8 mouse cellular contexts compared by ENCODE assay signal in genomic region chr13:117048541-117048971, GRCm38 (mm10). TPM values are rescaled to one million over a fixed set of nuclear protein-coding genes. Genes with fewer than 3 reads are reported as not detected.
A peak's percentile ranks its signal among the peaks of the same experiment; 100 is the strongest.
DNase-seq lines count a peak whose midpoint lies in the region; ATAC-seq and TF ChIP-seq lines count a peak whose summit lies in the region.

No protein-coding gene starts in this region.

- no peak for DNase-seq in gastrocnemius, adult 2 months
- no peak for DNase-seq in gastrocnemius, postnatal 36 days
- peak; percentile 52 to 71 for DNase-seq in left cerebral cortex, adult 9 months (ENCODE audit: low spot score in 2 of 2)
- peak; percentile 12 for DNase-seq in right cerebral cortex, postnatal 4 days
- DNase-seq in yolk sac, embryonic 10.5 days (ENCODE audit: low spot score), result no peak
- DNase-seq in hindbrain, embryonic 14.5 days (ENCODE audit: low spot score), result no peak

- no peak overlapping the region for H3K4me3 ChIP-seq in gastrocnemius, adult 2 months
- no peak overlapping the region for H3K4me3 ChIP-seq in forebrain, embryonic 16.5 days (replicated peaks; ENCODE audit: low read length)
- no peak overlapping the region for H3K4me3 ChIP-seq in hindbrain, embryonic 14.5 days (replicated peaks; ENCODE audit: low read length)

- WGBS in forebrain, embryonic 16.5 days, result 74% methylated on average over 5 of the region's 5 CpGs
- 85% methylated on average over 5 of the region's 5 CpGs for WGBS in hindbrain, embryonic 14.5 days

- no peaks in the 10 kb centered on the region for H3K36me3 ChIP-seq in forebrain, embryonic 16.5 days (ENCODE audit: control insufficient read depth, insufficient read depth)
- H3K36me3 ChIP-seq in hindbrain, embryonic 14.5 days (replicated peaks; ENCODE audit: control insufficient read depth, insufficient read depth), result no peaks in the 10 kb centered on the region

- no peaks in the 10 kb centered on the region; the same call in 1 of the 2 replicates for H3K4me1 ChIP-seq in forebrain, embryonic 16.5 days (replicated peaks; ENCODE audit: control insufficient read depth, insufficient read depth, low read length)
- no peaks in the 10 kb centered on the region for H3K4me1 ChIP-seq in hindbrain, embryonic 14.5 days (replicated peaks; ENCODE audit: control insufficient read depth, insufficient read depth, low read length)

- no peak for TF ChIP-seq CTCF in gastrocnemius, adult 2 months (IDR thresholded peaks at IDR 0.05)

- H3K9ac ChIP-seq in forebrain, embryonic 16.5 days (replicated peaks; ENCODE audit: low read depth, low read length), result no peak overlapping the region
- H3K9ac ChIP-seq in hindbrain, embryonic 14.5 days, result no peak overlapping the region

- no peaks in the 10 kb centered on the region for H3K27me3 ChIP-seq in forebrain, embryonic 16.5 days (replicated peaks; ENCODE audit: control insufficient read depth, insufficient read depth, low read length)
- H3K27me3 ChIP-seq in hindbrain, embryonic 14.5 days (ENCODE audit: control insufficient read depth, insufficient read depth, low read length), result no peaks in the 10 kb centered on the region

- peak overlapping the region; percentile 28; the same call in 1 of the 2 replicates for H3K27ac ChIP-seq in gastrocnemius, adult 2 months
- H3K27ac ChIP-seq in forebrain, embryonic 16.5 days (ENCODE audit: low read length), result no peak overlapping the region
- no peak overlapping the region for H3K27ac ChIP-seq in hindbrain, embryonic 14.5 days

- peak; percentile 93 for ATAC-seq in forebrain, embryonic 16.5 days
- no peak for ATAC-seq in hindbrain, embryonic 14.5 days (ENCODE audit: low FRiP score)
- ATAC-seq in erythroid progenitor cell, adult 5-6 weeks (replicated peaks; ENCODE audit: low FRiP score, poor library complexity, severe bottlenecking), result no peak

- no peaks in the 10 kb centered on the region for H3K9me3 ChIP-seq in forebrain, embryonic 16.5 days (ENCODE audit: control insufficient read depth, low read length)
- H3K9me3 ChIP-seq in hindbrain, embryonic 14.5 days (ENCODE audit: control insufficient read depth, low read length), result no peaks in the 10 kb centered on the region

- H3K4me2 ChIP-seq in forebrain, embryonic 16.5 days (ENCODE audit: low read length), result no peak overlapping the region
- H3K4me2 ChIP-seq in hindbrain, embryonic 14.5 days (replicated peaks), result no peak overlapping the region

- intact Hi-C loops in gastrocnemius, adult 2 months (cut with DNase I), result no loop called here
- intact Hi-C loops in gastrocnemius, postnatal 36 days (cut with DNase I), result no loop called here

RNA-seq across cellular contexts. Expression of gene Parp8, which starts 23.2 kb away (rescaled TPM):
- total RNA-seq in gastrocnemius, adult 2 months (2021), result 10 to 100 TPM; 12.9 to 14.5 TPM
- 10 to 100 TPM; 12.3 to 14.3 TPM for total RNA-seq in gastrocnemius, postnatal 36 days (2021)
- polyA plus RNA-seq in forebrain, embryonic 16.5 days (2015; fragmentation: Nextera tagmentation; extraction: Ambion mirVana), result 19.2 and 24.1 TPM in 2 replicates
- polyA plus RNA-seq in hindbrain, embryonic 14.5 days (2014; fragmentation: Nextera tagmentation; extraction: Ambion mirVana), result 42.3 and 44.0 TPM in 2 replicates
- 9.7 and 22.6 TPM in 2 replicates for total RNA-seq in erythroid progenitor cell, adult 5-6 weeks (2015; ENCODE audit: low replicate concordance)
- 7.1 and 11.2 TPM in 2 replicates for total RNA-seq in erythroid progenitor cell, adult 5-6 weeks (2017; ENCODE audit: low replicate concordance)

Comparison
In these comparisons a context has a peak if more than half of its experiments do, and no peak if none do; other contexts are left out.
1. DNase-seq: peak in left cerebral cortex, adult 9 months (2 of 2) and right cerebral cortex, postnatal 4 days (single experiment); none in gastrocnemius, adult 2 months (single experiment), gastrocnemius, postnatal 36 days (0 of 2), yolk sac, embryonic 10.5 days (single experiment) and hindbrain, embryonic 14.5 days (single experiment).